Mouse (Mus musculus) adipose tissue, adult 10 weeks (tissue): ENCODE measurements around the gene Polr2h. TPM values are rescaled to one million over a fixed set of nuclear protein-coding genes. Genes with fewer than 3 reads are reported as not detected.

Experiments used
- polyA plus RNA-seq: library from polyadenylated mRNA; stranded (reverse); fragments of 350-450 nt; fragmentation: Illumina TruSeq; extraction: RNeasy Lipid Tissue Mini Kit (QIAGEN cat#74804); gene quantifications from one replicate; pipeline ENCODE4 v1.2.3, GENCODE M21; 2014; ENCODE audit warnings: low read depth, low replicate concordance

Gene Polr2h
- polyA plus RNA-seq = 26.1 TPM

GRCm38 (mm10) chr16:20717181-20717977, at the start of gene Polr2h, which contains the start of gene Clcn2:
Gene Polr2h, plus strand, starts transcription at chr16:20717665.
Gene Clcn2, minus strand, starts transcription at chr16:20717746.

GRCm38 (mm10) chr16:20668013-20668412, 49.5 kb upstream of the Polr2h start, which contains the start of gene Eif4g1:
Gene Eif4g1, plus strand, starts transcription at chr16:20668313.

GRCm38 (mm10) chr16:20693111-20693701, 24.3 kb upstream of the Polr2h start, which contains the start of gene Fam131a:
Gene Fam131a, plus strand, starts transcription at chr16:20693241.

GRCm38 (mm10) chr16:20732925-20733730, 15.7 kb downstream of the Polr2h start, which contains the start of gene Chrd:
Gene Chrd, plus strand, starts transcription at chr16:20733127.

GRCm38 (mm10) chr16:20733731-20734730, 16.6 kb downstream of the Polr2h start, which contains the start of gene Thpo:
Gene Thpo, minus strand, starts transcription at chr16:20734511.

Other genes with a start within 250 kb of the Polr2h start
- 41.3 TPM for gene Eif2b5, start 218.8 kb upstream of the Polr2h start, polyA plus RNA-seq
- 25.8 TPM for gene Dvl3, start 200.7 kb upstream of the Polr2h start, polyA plus RNA-seq
- gene Ap2m1, start 182.2 kb upstream of the Polr2h start, polyA plus RNA-seq = 227 TPM
- 46.9 TPM for gene Abcf3, start 169.1 kb upstream of the Polr2h start, polyA plus RNA-seq
- not detected for gene Vwa5b2, start 128.2 kb upstream of the Polr2h start, polyA plus RNA-seq
- gene Eef1akmt4, start 106.1 kb upstream of the Polr2h start, polyA plus RNA-seq = 6.9 TPM
- gene Gm49333, start 106.1 kb upstream of the Polr2h start, polyA plus RNA-seq = not detected
- 13.1 TPM for gene Alg3, start 105.9 kb upstream of the Polr2h start, polyA plus RNA-seq
- 2.3 TPM for gene Camk2n2, start 96.4 kb upstream of the Polr2h start, polyA plus RNA-seq
- not detected for gene Ece2, start 87.8 kb upstream of the Polr2h start, polyA plus RNA-seq
- 114 TPM for gene Psmd2, start 66.0 kb upstream of the Polr2h start, polyA plus RNA-seq
- 227 TPM for gene Eif4g1, start 49.4 kb upstream of the Polr2h start, polyA plus RNA-seq
- 11.1 TPM for gene Fam131a, start 24.4 kb upstream of the Polr2h start, polyA plus RNA-seq
- gene Clcn2, start 81 bp downstream of the Polr2h start, polyA plus RNA-seq = 10.9 TPM
- gene Chrd, start 15.5 kb downstream of the Polr2h start, polyA plus RNA-seq = 11.6 TPM
- 4.3 TPM for gene Thpo, start 16.8 kb downstream of the Polr2h start, polyA plus RNA-seq